Mouse (Mus musculus) kidney, adult 2 months (tissue): ENCODE measurements around the gene Grk1.

Experiments
- CTCF ChIP-seq: fragments of 200-500 bp; conservative IDR thresholded peaks from 2 replicates; pipeline ENCODE4 v1.5.1; 2011; ENCODE audit warnings: low read depth, mild to moderate bottlenecking, control low read depth, low read length, moderate library complexity, mixed read lengths; ENCODE audit not compliant: insufficient read depth, insufficient read length
- POLR2A ChIP-seq: fragments of 200-500 bp; IDR thresholded peaks from one replicate; pipeline ENCODE4 v1.6.1; 2011; ENCODE audit warnings: low read depth, low read length, control low read depth

DNA sequence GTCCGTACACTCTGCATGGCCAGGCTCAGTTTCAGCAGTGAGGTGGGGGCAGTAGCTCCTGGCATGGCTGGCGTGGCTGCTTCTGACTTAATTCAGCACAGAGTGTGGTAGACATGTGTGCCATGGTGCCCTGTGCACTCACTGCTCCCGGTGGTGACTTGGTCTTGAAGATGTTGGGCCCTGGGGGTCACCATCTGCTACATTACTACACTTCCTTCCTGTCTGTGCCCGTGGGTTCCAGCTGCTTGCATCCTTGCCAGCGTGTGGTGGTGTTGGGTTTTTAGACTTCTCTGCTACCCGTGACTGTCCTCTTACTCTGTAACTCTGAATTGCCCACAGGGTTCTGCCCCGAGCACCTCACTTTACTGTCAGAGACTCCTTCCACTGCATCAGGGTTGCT is 44.7 kb upstream of the Grk1 start:
- no peak for TF ChIP-seq POLR2A
- no peak for TF ChIP-seq CTCF
